Mouse (Mus musculus): ENCODE measurements around the gene Serac1. TPM values are rescaled to one million over a fixed set of nuclear protein-coding genes. Genes with fewer than 3 reads are reported as not detected.
A peak's percentile ranks its signal among the peaks of the same experiment; 100 is the strongest.

Serac1 gene
- 10 to 100 TPM in 1 of 2 experiments, 1 to 10 TPM in 1; 9.4 to 10.8 TPM for total RNA-seq (2021)
- long read RNA-seq, experiment 1, full-length matches to known transcripts, result 5 of 7 reads
- long read RNA-seq, experiment 1, partial matches to known transcripts, result 0 of 7 reads
- long read RNA-seq, experiment 1, other reads (novel, unspliced or antisense), result 2 of 7 reads
- long read RNA-seq, experiment 2, full-length matches to known transcripts, result 3 of 11 reads
- long read RNA-seq, experiment 2, partial matches to known transcripts, result 1 of 11 reads
- long read RNA-seq, experiment 2, other reads (novel, unspliced or antisense), result 7 of 11 reads

DNA sequence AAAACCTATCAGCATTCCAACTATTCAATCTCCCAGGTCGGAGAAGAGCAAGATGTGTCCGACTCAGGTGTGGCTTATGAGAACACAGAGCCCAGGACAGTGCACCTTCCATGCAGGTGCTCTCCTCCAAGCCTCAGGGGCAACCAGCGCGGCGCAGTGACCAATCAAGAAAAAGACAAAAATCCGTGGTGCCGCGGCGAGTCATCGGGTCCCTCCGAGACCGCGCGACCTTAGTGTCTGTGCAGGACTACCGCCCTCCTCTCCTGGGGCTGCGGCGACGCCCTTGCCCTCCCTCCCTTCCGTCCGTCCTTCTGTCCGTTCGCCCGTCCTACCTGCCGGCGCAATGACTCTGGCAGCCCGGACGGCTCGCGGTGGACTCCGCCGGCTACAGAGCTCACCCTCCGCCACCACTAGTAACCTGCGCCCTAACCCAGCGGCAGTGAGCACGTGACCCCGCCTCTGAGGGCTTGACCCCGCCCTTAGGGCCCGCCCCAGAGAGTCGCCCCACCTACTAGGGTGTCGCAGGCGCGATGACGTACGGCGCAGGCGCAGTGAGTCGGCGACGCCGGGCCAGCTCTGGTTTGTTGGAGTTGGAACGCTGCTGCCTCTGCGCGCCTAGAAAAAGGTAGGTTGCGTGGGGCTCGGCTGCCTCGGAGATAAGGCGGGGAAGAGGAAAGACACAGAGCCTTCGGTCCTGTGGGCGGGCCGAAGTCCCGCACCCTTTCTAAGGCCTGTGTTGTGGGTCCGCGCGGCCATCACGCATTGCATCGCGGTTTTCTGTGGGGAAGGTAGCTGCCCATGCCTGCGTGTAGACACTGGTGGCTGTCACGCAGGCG, at the start of gene Serac1, which contains the start of gene Gtf2h5:
Gene Serac1 (minus strand): TSS at position 455 of the 836 bp plus-strand sequence.
Gene Gtf2h5 (plus strand): TSS at position 500 of the 836 bp plus-strand sequence.
- DNase-seq (ENCODE audit: low spot score in 2 of 2), result peak; percentile 96 to 98

GRCm38 (mm10) chr17:6128039-6128438, 48.5 kb upstream of the Serac1 start:
- DNase-seq (ENCODE audit: low spot score in 2 of 2), result no peak

DNA sequence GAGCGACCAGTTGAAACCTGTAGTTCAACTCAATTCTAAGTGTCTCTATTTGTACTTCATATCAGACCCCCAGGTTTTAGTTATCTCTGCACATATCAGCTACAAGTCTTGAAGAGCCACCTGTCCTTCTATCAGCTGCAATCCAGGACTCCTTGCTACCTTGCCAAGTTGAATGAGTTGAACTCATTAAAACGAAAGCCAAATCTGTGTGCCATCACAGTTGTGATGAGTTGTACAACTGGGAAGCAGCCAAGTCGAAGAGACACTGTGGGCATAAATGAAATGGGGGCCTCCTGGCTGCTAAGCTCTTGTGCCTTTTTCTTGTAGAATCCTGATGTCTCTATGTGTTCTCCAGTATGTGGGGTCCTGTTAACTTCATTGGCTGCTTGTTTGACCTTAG, 45.9 kb upstream of the Serac1 start:
- no peak for DNase-seq (ENCODE audit: low spot score in 2 of 2)

GRCm38 (mm10) chr17:6123776-6124175, 44.2 kb upstream of the Serac1 start:
- DNase-seq (ENCODE audit: low spot score in 2 of 2), result no peak

DNA sequence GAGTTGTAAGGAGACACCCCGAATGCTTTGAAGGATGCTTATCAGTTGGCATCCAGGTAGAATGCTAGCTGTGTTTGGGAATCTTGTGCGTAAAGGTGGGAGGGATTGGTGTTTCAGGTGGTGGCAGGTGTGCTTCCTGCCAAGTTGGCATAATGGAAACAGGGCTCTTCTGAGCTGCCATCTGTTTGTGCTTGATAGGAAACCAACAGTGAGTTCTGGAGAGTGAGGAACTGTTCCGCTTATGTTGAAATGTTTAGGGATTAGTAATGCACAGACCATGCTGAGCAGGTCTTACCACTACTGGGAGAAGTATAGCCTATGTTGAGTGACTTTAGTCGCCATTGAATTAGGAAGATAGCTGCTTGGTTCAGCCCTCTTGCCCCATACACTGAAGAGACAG, 39.3 kb upstream of the Serac1 start:
- no peak for DNase-seq (ENCODE audit: low spot score in 2 of 2)

- no peak for DNase-seq (ENCODE audit: low spot score in 2 of 2)
Measured at GRCm38 (mm10) chr17:6117917-6118316, 38.4 kb upstream of the Serac1 start.

GRCm38 (mm10) chr17:6117148-6117725, 37.7 kb upstream of the Serac1 start:
- DNase-seq (ENCODE audit: low spot score in 2 of 2), result no peak

- DNase-seq (ENCODE audit: low spot score in 2 of 2), result no peak
Measured at GRCm38 (mm10) chr17:6115085-6115484, 35.5 kb upstream of the Serac1 start.

- DNase-seq (ENCODE audit: low spot score in 2 of 2), result no peak
Measured at GRCm38 (mm10) chr17:6113653-6114052, 34.1 kb upstream of the Serac1 start.

DNA sequence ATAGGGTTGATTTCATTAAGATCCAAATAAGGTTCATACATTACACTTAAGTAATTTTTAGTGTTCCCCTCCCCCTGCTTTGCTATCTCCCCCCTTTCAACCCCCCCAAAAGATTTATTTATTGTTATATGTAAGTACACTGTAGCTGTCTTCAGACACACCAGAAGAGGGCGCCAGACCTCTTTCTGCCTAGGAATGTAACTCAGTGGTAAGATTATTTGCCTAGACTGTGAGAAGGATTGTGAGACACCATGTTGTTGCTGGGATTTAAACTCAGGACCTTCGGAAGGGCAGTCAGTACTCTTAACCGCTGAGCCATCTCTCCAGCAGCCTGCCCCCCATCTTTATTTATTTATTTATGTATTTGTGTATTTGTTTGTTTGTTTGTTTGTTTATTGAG, 31.4 kb upstream of the Serac1 start:
- DNase-seq (ENCODE audit: low spot score in 2 of 2), result no peak

GRCm38 (mm10) chr17:6108175-6108574, 28.6 kb upstream of the Serac1 start:
- DNase-seq (ENCODE audit: low spot score in 2 of 2), result no peak

DNA sequence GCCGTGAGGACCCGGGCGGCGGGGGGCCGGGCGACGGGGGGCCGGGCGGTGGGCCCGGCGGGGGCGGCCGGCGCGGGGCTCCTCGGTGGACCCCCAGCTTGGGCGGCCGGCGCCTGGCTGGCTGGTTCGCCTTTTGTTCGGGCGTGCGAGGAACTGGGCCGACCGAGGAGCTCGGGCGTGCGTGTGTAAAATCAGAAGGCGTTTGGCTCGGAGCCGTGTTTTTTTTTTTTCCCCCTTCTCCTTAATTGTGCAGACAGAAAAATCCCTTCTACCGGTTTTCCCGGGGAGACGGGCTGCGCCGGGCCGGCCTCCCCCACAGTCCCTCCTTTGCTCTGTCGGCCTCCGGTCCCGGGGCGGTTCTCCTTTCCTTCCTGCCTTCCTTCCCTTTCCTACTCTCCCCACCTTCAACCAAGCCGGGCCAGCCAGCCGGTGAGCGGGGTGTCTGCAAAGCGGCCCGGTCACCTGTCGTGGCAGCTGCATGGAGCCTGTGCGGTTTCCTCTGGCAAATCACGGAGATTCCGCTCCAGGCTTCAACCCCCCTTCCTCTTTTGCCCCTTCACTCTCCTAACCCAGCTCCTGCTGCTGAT, 27.6 kb upstream of the Serac1 start:
- peak; percentile 23 to 62 for DNase-seq (ENCODE audit: low spot score in 2 of 2)

DNA sequence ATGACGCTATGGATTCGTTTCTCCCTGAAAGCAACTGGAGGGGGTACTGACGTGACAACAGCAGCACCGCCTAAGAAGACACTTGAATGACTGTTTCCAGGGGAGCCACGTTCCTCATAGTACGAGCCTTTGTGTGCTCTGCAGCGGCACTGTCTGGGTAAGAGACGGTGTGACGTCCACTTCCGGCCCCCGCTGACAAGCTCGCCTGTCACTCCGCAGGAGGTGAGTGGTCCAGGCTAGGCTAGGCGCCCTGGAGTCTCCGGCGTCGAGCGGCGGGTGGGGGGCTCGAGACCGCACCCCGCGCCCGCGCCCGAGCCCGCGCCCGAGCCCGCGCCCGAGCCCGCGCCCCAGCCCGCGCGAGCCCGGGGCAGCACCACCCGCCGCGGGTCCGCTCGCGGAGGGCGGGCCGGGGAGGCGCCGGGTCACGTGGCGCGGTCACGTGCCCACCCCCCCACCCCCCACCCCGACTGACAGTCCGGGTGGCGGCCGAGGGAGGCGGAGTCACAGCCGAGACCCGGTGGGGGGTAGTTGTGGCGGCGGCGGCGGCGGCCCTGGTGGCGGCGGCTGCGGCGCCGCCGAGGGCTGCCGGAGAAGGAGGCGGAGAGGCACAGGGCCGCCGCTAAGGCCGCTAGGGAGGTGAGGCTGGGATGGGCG, 26.9 kb upstream of the Serac1 start, which contains the start of gene Tulp4:
Gene Tulp4 (plus strand): TSS at position 77 of the 654 bp plus-strand sequence.
- DNase-seq (ENCODE audit: low spot score in 2 of 2), result peak; percentile 68 to 84

GRCm38 (mm10) chr17:6103566-6103965, 24.0 kb upstream of the Serac1 start:
- no peak for DNase-seq (ENCODE audit: low spot score in 2 of 2)

- DNase-seq (ENCODE audit: low spot score in 2 of 2), result no peak
Measured at GRCm38 (mm10) chr17:6102287-6102686, 22.7 kb upstream of the Serac1 start.

- peak in 1 of 2 experiments; percentile 39 for DNase-seq (ENCODE audit: low spot score in 2 of 2)
Measured at GRCm38 (mm10) chr17:6097884-6098283, 18.3 kb upstream of the Serac1 start.

DNA sequence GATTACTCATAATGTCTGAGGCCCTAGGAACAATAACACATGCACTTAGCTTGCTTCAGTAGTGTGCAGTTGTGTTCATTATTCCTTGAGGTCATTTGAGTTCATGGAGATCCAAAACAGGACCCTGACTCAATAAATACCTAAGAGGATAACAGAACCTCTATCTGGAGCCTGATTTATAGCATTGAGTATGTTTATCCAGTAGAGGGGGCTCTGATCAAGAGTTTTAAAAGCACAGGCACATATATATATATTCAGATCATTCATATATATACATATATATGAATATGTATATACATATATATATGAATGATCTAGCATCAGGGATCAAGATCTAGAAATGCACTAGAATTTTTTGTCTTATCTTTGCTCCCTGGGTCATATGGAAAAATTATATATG, 16.0 kb upstream of the Serac1 start:
- no peak for DNase-seq (ENCODE audit: low spot score in 2 of 2)

DNA sequence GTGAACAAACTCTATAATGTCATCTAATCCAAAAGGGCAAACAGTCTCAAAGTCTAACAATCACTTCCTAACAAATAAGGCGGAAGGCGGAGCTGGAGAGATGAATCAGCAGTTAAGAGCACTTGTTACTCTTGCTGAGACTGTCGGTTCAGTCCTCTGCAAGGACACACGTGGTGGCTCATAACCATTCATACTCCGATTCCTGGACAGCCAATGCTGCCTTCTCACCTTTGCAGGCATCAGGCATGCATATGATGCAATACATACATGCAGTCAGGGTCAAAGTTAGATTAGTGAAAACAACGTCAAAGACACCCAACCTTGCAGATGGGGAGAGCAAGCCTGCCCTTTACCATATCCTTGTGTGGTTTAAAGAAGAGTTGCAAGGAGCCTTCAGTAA, 12.1 kb upstream of the Serac1 start:
- no peak for DNase-seq (ENCODE audit: low spot score in 2 of 2)

GRCm38 (mm10) chr17:6083323-6083890, 3.9 kb upstream of the Serac1 start:
- no peak for DNase-seq (ENCODE audit: low spot score in 2 of 2)

GRCm38 (mm10) chr17:6073405-6073804, 6.1 kb downstream of the Serac1 start:
- DNase-seq (ENCODE audit: low spot score in 2 of 2), result no peak

DNA sequence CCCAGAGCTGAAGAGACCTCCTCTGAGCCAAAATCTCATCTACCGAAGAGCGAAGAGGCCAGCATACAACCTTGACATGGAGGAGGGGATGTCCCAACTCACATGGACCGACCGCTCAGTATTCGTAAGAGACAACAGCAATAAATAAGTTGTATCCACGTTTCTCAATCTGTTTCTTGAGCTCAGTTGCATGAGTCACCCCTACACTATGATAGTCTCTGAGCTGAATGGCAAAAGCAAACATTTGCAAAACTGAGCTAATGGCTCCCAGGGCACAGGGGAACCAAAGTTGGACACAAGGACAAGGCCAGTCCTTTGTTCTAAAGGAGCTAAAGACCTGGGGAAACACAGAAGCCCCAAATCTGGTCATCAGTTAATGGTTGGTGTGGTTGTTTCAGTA, 9.7 kb downstream of the Serac1 start:
- DNase-seq (ENCODE audit: low spot score in 2 of 2), result no peak

Measured in gastrocnemius, postnatal 4 days (tissue).